Mouse (Mus musculus) thymus, adult 2 months (tissue): ENCODE data around the gene Fbxo39. TPM values are rescaled to one million over a fixed set of nuclear protein-coding genes. Genes with fewer than 3 reads are reported as not detected.

Experiments
- DNase-seq: peaks from one replicate; pipeline ENCODE4 v3.0.0; 2021
- H3K27ac ChIP-seq: fragments of 200-500 bp; 2 replicates; pipeline ENCODE4 v1.5.1; 2012; ENCODE audit warnings: low read length, control low read depth; ENCODE audit not compliant: control insufficient read depth, insufficient read depth
- H3K27me3 ChIP-seq: fragments of 200-500 bp; 2 replicates; pipeline ENCODE4 v1.6.1; 2012; ENCODE audit warnings: mild to moderate bottlenecking, low read length, moderate library complexity, mixed read lengths; ENCODE audit not compliant: control insufficient read depth, insufficient read depth
- H3K36me3 ChIP-seq: fragments of 200-500 bp; 2 replicates; pipeline ENCODE4 v1.6.1; 2012; ENCODE audit warnings: mild to moderate bottlenecking, low read length, moderate library complexity; ENCODE audit not compliant: control insufficient read depth, insufficient read depth
- H3K4me1 ChIP-seq: fragments of 200-500 bp; replicated peaks from 2 replicates; pipeline ENCODE4 v1.6.1; 2012; ENCODE audit warnings: low read length; ENCODE audit not compliant: control insufficient read depth, insufficient read depth
- H3K4me3 ChIP-seq: fragments of 200-500 bp; 2 replicates; pipeline ENCODE4 v1.5.1; 2012; ENCODE audit warnings: mild to moderate bottlenecking, low read length, control low read depth, moderate library complexity; ENCODE audit not compliant: control insufficient read depth, insufficient read depth
- CTCF ChIP-seq: fragments of 200-500 bp; IDR thresholded peaks from 2 replicates; pipeline ENCODE4 v1.5.1; 2012; ENCODE audit warnings: mild to moderate bottlenecking, control low read depth, low read length, moderate library complexity, borderline replicate concordance; ENCODE audit not compliant: control insufficient read depth, poor library complexity, insufficient read depth; ENCODE audit errors: extremely low read depth
- POLR2A ChIP-seq: fragments of 200-500 bp; IDR thresholded peaks from 2 replicates; pipeline ENCODE4 v1.6.1; 2012; ENCODE audit warnings: mild to moderate bottlenecking, low read length, control low read depth, moderate library complexity; ENCODE audit not compliant: control insufficient read depth, poor library complexity, insufficient read depth; ENCODE audit errors: extremely low read depth
- WGBS: fragments of 180-500 bp; shearing (Covaris S2); methylation state at CpG from one replicate; pipeline ENCODE4 v1.1.7; 2018; 5-methylcytosine and 5-hydroxymethylcytosine counted together
- polyA plus RNA-seq: library from polyadenylated mRNA; depleted of rRNA; stranded (reverse); fragments of >200 nt; gene quantifications from 2 replicates; pipeline ENCODE4 v1.2.3, GENCODE M21; 2012

Fbxo39 gene
- polyA plus RNA-seq, 1 experiment, result 0.18 TPM

DNA sequence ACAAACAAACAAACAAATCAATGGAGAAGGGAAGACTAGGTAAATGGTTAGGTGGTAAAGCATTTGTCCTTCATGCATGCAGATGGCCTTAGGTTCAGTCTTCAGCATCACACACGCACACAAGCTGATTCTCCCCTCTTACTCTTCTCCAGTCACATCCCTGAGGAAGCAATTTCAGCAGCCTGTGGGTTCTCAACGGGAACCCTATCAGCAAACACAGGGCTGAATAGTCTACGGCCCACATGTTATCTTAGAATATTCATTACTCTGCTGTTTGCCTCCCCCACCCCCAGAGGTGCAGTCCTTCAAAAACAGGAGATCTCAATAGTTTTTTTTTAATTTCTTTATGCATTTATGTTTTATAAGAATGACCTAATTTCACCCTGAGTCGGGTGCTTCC is 3.8 kb upstream of the Fbxo39 start:
- Histone ChIP-seq H3K27me3 (peaks cover 3% of the 10 kb centered on the region; the same call in 1 of the 2 replicates), H3K27ac (no peak overlapping the region), H3K4me3 (no peak overlapping the region), H3K4me1 (no peaks in the 10 kb centered on the region), H3K36me3 (no peaks in the 10 kb centered on the region)
- WGBS, result 96% methylated on average over 4 of the region's 4 CpGs
- TF ChIP-seq CTCF, result no peak
- no peak for TF ChIP-seq POLR2A
- no peak for DNase-seq

DNA sequence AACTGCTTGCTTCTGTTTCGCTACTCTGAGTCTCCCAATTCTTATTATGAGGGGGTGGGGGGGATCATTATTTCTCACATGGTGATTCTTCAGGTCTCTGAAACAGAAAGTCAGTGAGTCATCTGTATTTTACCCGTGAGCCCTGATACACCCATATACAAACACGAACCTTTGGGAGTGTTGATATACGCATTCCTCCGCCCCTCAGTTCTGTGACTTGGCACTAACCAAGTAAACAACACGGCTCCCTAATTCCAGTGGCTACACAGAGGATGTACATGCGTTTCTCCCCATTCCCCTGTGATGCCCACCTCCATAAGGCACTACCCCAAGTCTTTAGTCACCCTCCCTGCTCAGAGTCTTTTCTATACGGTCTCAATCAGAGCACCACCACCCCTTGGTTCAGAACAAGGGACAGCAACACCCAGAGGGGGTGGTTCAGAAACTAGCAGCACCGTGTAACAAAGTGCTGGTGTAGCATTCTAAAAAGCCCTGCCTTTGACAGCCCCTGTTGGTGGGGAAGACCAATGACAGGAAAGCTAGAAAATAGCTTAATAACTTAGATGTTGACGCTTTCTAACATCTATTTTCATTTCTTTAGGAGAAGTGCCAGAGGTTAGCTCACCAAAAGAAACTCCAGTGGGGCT is 2.8 kb upstream of the Fbxo39 start:
- DNase-seq, result no peak
- H3K36me3 ChIP-seq, result no peaks in the 10 kb centered on the region
- TF ChIP-seq CTCF, result no peak
- no peak for TF ChIP-seq POLR2A
- H3K27ac ChIP-seq, result no peak overlapping the region
- H3K4me3 ChIP-seq, result no peak overlapping the region
- H3K4me1 ChIP-seq, result no peaks in the 10 kb centered on the region
- WGBS, result 96% methylated on average over 10 of the region's 10 CpGs
- peaks cover 3% of the 10 kb centered on the region; the same call in 1 of the 2 replicates for H3K27me3 ChIP-seq

DNA sequence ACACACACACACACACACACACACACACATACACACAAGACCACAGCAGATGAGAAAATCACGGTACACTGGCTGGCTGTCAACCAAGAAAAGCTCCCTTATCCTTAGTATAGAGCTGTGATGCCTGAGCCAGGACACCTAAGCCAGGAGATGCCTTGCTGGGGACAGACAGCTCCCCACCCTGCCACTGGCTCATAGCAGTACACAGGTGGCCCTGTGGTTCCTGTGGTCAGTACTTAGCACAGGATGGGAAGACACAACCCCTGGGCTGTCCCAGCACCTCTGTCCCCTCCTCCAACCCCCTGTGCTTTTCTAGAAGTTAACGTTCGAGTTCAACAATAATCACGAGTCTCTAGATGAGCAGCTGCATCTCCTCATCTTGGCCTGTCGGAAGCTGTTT is 3.8 kb downstream of the Fbxo39 start:
- 49% methylated on average over 5 of the region's 5 CpGs for WGBS
- TF ChIP-seq CTCF, result no peak
- no peak for TF ChIP-seq POLR2A
- no peak overlapping the region for H3K27ac ChIP-seq
- no peak overlapping the region for H3K4me3 ChIP-seq
- peaks cover 3% of the 10 kb centered on the region; the same call in 1 of the 2 replicates for H3K27me3 ChIP-seq
- H3K4me1 ChIP-seq, result no peaks in the 10 kb centered on the region
- DNase-seq, result no peak
- no peaks in the 10 kb centered on the region for H3K36me3 ChIP-seq

DNA sequence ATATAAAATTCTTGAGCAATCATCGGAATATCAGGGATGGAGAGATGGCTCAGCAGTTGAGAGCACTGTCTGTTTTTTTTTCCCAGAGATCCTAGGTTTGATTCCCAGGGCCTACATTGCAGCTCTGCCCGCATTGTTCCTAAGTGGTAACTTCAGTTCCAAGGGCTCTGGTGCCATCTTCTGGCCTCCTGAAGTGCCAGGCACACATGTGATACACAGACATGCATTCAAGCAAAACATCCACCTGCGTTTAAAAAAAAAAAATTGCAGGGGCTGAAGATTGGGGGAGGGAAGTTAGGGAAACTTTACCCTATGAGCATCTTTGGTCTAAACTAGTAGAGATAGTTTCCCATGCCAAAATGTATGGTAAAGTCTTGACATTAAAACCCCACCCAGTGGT is 10.2 kb downstream of the Fbxo39 start:
- H3K27me3 ChIP-seq, result no peaks in the 10 kb centered on the region
- H3K27ac ChIP-seq, result no peak overlapping the region
- TF ChIP-seq POLR2A (no peak), CTCF (no peak)
- no peaks in the 10 kb centered on the region for H3K36me3 ChIP-seq
- H3K4me1 ChIP-seq, result no peaks in the 10 kb centered on the region
- no peak overlapping the region for H3K4me3 ChIP-seq
- WGBS, result 67% methylated on average over 3 of the region's 3 CpGs
- no peak for DNase-seq

DNA sequence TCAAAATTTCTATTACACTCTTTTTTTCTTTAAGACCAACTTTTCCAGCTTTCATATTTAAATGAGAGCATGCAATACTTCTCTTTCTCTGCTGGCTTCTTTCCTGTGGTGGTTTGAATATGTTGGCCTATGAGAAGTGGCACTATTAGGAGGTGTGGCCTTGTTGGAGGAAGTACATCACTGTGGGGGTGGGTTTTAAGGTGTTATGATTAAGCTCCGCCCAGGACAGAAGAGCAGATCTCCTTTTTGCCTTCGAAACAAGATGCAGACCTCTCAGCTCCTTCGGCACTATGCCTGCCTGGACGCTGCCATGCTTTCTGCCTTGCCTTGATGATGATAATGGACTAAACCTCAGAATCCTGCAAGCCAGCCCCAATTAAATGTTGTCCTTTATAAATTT is 11.5 kb downstream of the Fbxo39 start:
- H3K27me3 ChIP-seq, result no peaks in the 10 kb centered on the region
- H3K27ac ChIP-seq, result no peak overlapping the region
- H3K4me3 ChIP-seq, result no peak overlapping the region
- no peaks in the 10 kb centered on the region for H3K4me1 ChIP-seq
- no peak for DNase-seq
- TF ChIP-seq POLR2A, result no peak
- no peak for TF ChIP-seq CTCF
- H3K36me3 ChIP-seq, result no peaks in the 10 kb centered on the region
- WGBS, result 82% methylated on average over 4 of the region's 4 CpGs

DNA sequence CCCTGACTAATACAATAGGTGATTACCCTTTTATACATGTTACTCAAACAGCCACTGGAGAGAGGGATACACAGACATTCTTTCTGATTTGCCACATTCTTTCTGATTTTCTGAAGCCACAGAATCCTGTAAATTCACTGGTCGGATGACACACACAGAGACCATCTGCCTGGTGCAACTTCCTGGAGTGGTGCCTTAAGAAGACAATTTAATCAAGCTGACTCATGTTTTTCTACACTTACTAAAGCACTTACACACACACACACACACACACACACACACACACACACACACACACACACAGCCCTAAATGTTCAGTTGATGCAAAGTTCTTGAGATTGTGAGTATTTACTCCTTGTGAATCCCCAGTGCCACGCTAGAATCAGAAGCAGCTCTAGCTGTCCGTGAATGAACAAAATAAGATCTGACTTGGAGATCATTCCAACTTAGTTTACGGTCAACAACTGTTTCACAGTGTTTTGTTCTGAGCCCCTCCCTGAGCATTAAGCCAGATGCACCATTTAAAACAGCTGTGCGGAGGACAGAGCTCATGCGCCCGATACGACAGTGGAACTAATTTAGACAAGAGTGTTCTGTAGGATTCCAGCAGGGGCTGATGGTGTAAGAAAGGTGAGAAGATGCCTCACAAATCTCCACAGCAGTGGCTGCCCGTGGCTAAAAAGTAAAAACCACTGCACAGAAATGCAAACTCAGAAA is 18.9 kb downstream of the Fbxo39 start:
- no peak overlapping the region for H3K27ac ChIP-seq
- no peak for DNase-seq
- no peak overlapping the region for H3K4me3 ChIP-seq
- no peak for TF ChIP-seq CTCF
- TF ChIP-seq POLR2A, result no peak
- H3K4me1 ChIP-seq, result no peaks in the 10 kb centered on the region
- H3K27me3 ChIP-seq, result no peaks in the 10 kb centered on the region
- 86% methylated on average over 9 of the region's 9 CpGs for WGBS
- H3K36me3 ChIP-seq, result no peaks in the 10 kb centered on the region

DNA sequence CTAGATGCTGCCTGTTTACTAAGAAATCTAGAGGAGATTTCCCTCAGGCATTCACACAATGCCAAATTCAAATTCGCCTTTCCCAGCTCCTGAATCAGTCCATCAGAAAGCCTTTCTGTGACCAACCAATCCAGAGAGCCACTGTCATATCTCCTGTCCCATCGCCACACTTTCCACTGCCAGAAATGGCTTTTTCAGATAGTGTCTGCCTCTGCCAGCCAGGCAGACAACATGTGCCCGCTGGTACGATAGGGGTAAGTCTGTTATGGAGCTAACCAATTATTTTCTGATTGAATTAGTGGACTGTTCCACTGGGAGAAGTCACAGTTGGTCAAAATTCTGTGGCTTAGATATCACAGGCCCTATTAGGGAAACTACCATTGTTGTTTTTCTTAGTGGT is 20.4 kb downstream of the Fbxo39 start:
- TF ChIP-seq CTCF, result no peak
- no peak for TF ChIP-seq POLR2A
- H3K36me3 ChIP-seq, result no peaks in the 10 kb centered on the region
- no peak overlapping the region for H3K27ac ChIP-seq
- no peaks in the 10 kb centered on the region for H3K4me1 ChIP-seq
- no peak overlapping the region for H3K4me3 ChIP-seq
- WGBS, result 94% methylated on average over 4 of the region's 4 CpGs
- DNase-seq, result no peak
- H3K27me3 ChIP-seq, result no peaks in the 10 kb centered on the region
